Mouse (Mus musculus) heart, adult 2 months (tissue): ENCODE measurements at regions not wholly inside any gene's neighbourhood (a gene's known extent, or its start where the extent isn't known, plus 50 kb on each side); places are given as distances from the start of the nearest gene placed in this dataset.

ENCODE experiments used
- DNase-seq, 2 experiments: peaks; one replicate each; pipeline ENCODE4 v3.0.0; 2021
- H3K27ac ChIP-seq: fragments of 200-600 bp; 2 replicates; pipeline ENCODE4 v1.8.1; 2022
- H3K27me3 ChIP-seq: fragments of 200-500 bp; 2 replicates; pipeline ENCODE4 v1.6.1; 2012; ENCODE audit warnings: mild to moderate bottlenecking, low read length, inconsistent platforms, mixed read lengths; ENCODE audit not compliant: control insufficient read depth, insufficient read depth
- H3K36me3 ChIP-seq: fragments of 200-500 bp; 2 replicates; pipeline ENCODE4 v1.6.1; 2012; ENCODE audit warnings: low read length, inconsistent platforms; ENCODE audit not compliant: control insufficient read depth, insufficient read depth
- H3K4me1 ChIP-seq: fragments of 200-500 bp; 2 replicates; pipeline ENCODE4 v1.6.1; 2011; ENCODE audit warnings: low read length; ENCODE audit not compliant: control insufficient read depth, insufficient read depth
- H3K4me3 ChIP-seq: fragments of 200-600 bp; 2 replicates; pipeline ENCODE4 v1.8.1; 2022
- H3K79me2 ChIP-seq: fragments of 200-500 bp; replicated peaks from 2 replicates; pipeline ENCODE4 v1.6.1; 2012; ENCODE audit warnings: mild to moderate bottlenecking, inconsistent platforms, low read length, moderate library complexity, mixed read lengths; ENCODE audit not compliant: control insufficient read depth, insufficient read depth
- H3K9ac ChIP-seq: fragments of 200-500 bp; 2 replicates; pipeline ENCODE4 v1.6.1; 2012; ENCODE audit warnings: low read depth, mild to moderate bottlenecking, control low read depth, inconsistent platforms, low read length, mixed read lengths
- CTCF ChIP-seq: fragments of 200-600 bp; IDR thresholded peaks from 2 replicates; pipeline ENCODE4 v1.8.1; 2022; ENCODE audit warnings: antibody characterized with exemption, mild to moderate bottlenecking, moderate library complexity
- EP300 ChIP-seq: fragments of 200-500 bp; IDR thresholded peaks from 2 replicates; pipeline ENCODE4 v1.6.1; 2011; ENCODE audit warnings: low read depth, low read length, control low read depth; ENCODE audit not compliant: insufficient read depth
- POLR2A ChIP-seq: fragments of 200-500 bp; IDR thresholded peaks from 2 replicates; pipeline ENCODE4 v1.6.1; 2011; ENCODE audit warnings: mild to moderate bottlenecking, low read depth, low read length, control low read depth; ENCODE audit not compliant: insufficient read depth
- WGBS: fragments of 180-500 bp; shearing (Covaris S2); methylation state at CpG from one replicate; pipeline ENCODE4 v1.1.7; 2018; 5-methylcytosine and 5-hydroxymethylcytosine counted together
- intact Hi-C: fragments of 180-260 bp; cut with DNase I; formaldehyde crosslinking; loops from one replicate; pipeline ENCODE4 v1.15.1; 2025

DNA sequence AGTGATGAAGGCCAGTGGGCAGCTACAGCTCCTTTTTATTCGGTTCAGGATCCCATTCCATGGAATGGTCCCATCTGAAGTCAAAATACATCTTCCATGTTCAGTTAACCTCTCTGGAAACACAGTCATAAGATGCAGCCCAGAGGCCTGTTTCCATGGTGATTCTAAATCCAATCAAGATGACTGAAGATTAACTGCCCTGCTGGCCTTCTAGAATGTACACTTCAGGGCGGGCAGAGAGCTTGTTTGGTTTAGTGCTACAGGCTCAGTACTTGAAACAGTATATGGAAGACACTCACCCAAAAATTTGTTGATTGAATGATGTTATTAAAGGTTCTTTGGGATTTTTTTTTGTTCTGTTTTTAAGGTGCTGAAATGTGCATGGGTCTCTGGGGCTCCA is 148.0 kb upstream of the Mkln1 start:
- Histone ChIP-seq H3K79me2 (no peaks in the 10 kb centered on the region), H3K27ac (no peak overlapping the region), H3K9ac (no peak overlapping the region), H3K4me3 (no peak overlapping the region), H3K27me3 (no peaks in the 10 kb centered on the region), H3K4me1 (peaks cover 2% of the 10 kb centered on the region), H3K36me3 (no peaks in the 10 kb centered on the region)
- no peak for DNase-seq
- 79% methylated on average over 2 of the region's 2 CpGs for WGBS
- TF ChIP-seq EP300 (no peak), CTCF (no peak), POLR2A (no peak)
- intact Hi-C loops, result no loop called here

DNA sequence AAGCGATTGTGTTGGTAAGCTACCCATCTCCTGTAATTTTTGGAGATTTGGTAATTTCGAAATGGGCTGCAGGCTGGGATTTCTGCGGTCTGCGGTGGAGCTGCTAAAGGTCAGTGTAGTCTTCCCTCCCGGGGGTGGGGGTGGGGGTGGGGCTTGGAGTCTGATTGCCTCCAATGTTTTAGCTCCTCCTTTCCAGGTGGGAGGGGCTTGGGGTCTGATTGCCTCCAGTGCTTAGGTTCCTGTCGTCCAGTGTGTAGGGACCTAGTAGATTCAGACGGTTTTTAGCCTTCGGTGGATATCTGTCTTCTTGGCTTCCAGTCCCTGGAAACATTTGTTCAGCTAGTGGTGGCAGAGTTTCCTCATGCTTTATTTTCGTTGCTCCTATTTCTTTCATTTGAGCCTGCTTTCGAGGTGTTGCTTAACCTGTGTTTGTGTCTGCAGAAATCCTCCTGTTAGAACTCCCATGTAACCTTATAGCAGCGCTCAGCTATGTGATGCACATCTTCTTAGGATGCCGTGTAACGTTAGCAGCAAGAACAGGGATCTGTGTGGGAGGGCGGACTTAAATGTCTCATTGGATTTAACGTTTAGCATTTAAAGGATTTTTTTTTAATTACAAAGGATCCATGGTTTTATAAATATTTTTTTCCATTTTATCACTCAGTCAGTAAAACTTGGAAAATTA is 145.1 kb upstream of the Mkln1 start:
- Histone ChIP-seq H3K27ac (no peak overlapping the region), H3K9ac (peak overlapping the region; percentile 42; the same call in 1 of the 2 replicates), H3K4me1 (peaks cover 2% of the 10 kb centered on the region), H3K27me3 (no peaks in the 10 kb centered on the region), H3K79me2 (no peaks in the 10 kb centered on the region), H3K36me3 (no peaks in the 10 kb centered on the region), H3K4me3 (no peak overlapping the region)
- intact Hi-C loops, result no loop called here
- 29% methylated on average over 15 of the region's 15 CpGs for WGBS
- TF ChIP-seq POLR2A (0 out of 2 replicates have a peak, but pooled peaks have one; percentile 24), EP300 (no peak), CTCF (no peak)
- DNase-seq, result peak; percentile 31 to 35

DNA sequence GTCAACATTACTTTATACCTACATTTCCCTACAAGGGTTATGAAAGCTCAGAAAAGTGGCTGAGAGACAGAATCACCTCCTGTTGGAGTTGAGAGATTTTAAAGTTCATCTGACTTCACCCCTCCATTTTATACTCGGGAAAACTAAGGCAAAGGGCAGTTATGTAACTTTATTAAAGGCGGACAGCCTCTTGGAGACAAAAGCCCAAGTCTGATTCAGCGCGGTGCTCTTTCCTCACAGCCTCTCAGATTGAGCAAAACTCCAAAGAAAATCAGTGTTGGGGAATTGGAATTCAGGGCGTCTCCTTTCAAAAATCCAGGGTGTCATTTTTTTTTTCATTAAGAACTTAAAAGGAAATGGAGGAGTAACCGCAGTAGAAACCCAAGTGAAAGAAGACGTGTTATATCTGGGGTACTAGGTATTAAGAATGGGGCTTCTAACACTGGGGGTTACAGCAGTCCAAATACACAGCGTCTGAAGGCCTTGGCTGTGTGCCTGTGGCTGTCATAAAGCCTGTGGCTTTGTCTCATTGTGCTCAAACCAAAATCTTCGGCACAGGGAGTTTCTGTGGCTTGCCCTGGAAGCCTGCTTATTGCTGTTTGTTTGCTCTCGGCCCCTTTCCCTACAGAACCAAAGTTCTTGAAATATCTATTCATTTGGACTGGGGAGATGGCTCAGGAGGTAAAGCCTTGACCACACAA is 137.7 kb upstream of the Mkln1 start:
- Histone ChIP-seq H3K36me3 (peaks cover 4% of the 10 kb centered on the region), H3K4me1 (peaks cover 10% of the 10 kb centered on the region), H3K79me2 (no peaks in the 10 kb centered on the region), H3K4me3 (no peak overlapping the region), H3K27me3 (no peaks in the 10 kb centered on the region), H3K27ac (peak overlapping the region; percentile 51), H3K9ac (no peak overlapping the region)
- intact Hi-C loops, result no loop called here
- DNase-seq, result no peak
- TF ChIP-seq CTCF, result no peak
- TF ChIP-seq POLR2A, result no peak
- TF ChIP-seq EP300, result no peak
- WGBS, result 68% methylated on average over 10 of the region's 10 CpGs

DNA sequence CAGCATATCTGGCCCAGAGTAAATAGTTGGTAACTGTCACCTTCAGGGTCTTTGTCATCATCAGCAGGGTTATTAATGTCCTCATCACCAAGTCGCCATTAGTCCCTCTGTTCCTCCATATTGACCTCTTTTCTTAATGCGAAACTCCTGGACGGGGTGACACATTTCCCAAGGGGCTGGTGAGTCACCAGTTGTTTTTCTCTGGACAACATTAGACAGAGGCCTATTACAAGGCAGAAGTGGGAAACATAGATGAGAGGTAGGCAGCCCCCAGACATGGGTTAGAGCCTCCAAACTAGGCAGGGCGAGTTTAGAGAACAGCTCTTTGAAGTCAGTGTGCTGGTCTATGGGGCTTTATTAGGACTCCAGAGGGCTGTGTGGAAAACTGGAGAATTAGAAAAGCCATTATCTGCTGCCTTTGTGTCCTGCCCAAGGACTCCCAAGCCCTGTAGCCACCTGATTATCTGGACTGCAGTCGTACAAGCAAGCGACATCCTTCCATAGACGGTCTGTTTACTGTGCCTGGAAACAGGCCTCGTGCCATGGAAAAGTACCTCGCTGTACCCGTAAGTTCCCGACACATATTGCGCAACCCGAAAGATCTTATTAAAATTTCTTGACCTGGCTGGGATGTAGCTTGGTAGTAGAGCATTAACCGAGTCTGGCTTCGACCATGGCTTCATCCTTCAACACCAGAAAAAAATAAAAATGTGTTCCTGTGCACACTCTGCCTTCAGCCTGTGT is 136.6 kb upstream of the Mkln1 start:
- no peak overlapping the region for H3K4me3 ChIP-seq
- TF ChIP-seq CTCF (no peak), POLR2A (0 out of 2 replicates have a peak, but pooled peaks have one; percentile 40), EP300 (peak; percentile 80; the same call in 1 of the 2 replicates)
- H3K4me1 ChIP-seq, result peaks cover 10% of the 10 kb centered on the region
- no peaks in the 10 kb centered on the region for H3K79me2 ChIP-seq
- 59% methylated on average over 15 of the region's 15 CpGs for WGBS
- no peak overlapping the region for H3K9ac ChIP-seq
- H3K27ac ChIP-seq, result peak overlapping the region; percentile 83
- no peaks in the 10 kb centered on the region for H3K27me3 ChIP-seq
- intact Hi-C loops, result no loop called here
- H3K36me3 ChIP-seq, result peaks cover 4% of the 10 kb centered on the region
- peak; percentile 59 to 73 for DNase-seq

GRCm38 (mm10) chr6:31262651-31263050 is 135.9 kb upstream of the Mkln1 start:
- peaks cover 4% of the 10 kb centered on the region for H3K36me3 ChIP-seq
- H3K27ac ChIP-seq, result peak overlapping the region; percentile 83
- H3K27me3 ChIP-seq, result no peaks in the 10 kb centered on the region
- 87% methylated on average over 8 of the region's 8 CpGs for WGBS
- intact Hi-C loops, result no loop called here
- no peak overlapping the region for H3K4me3 ChIP-seq
- H3K4me1 ChIP-seq, result peaks cover 10% of the 10 kb centered on the region
- H3K79me2 ChIP-seq, result no peaks in the 10 kb centered on the region
- TF ChIP-seq CTCF (no peak), EP300 (no peak), POLR2A (no peak)
- no peak overlapping the region for H3K9ac ChIP-seq
- DNase-seq, result no peak
